In the genomic region with DNA sequence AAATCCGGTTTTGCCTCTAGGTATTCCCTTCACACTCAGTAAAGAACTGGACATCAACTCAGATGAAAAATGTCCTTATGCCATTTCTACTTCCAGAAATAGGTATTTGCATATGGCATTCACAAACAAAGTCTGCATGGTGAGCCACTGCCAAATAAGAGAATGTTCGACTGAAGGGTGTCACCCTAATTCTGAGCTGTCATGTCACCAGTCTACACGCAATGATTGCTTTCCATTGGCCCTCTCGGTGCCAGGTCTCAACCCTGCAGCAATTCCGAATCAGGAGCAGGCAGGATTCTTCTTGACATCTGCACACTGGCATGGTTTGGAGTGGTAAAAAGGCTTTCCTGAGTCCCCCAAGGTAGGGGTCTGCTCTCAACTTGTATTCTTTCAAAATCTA, we compare ENCODE assay signal across 12 mouse cellular contexts.
"Had no signal": no experiment of that assay in that cellular context is flagged by ENCODE, and none has a peak within 500 bp of the region (broad histone marks: within the 10 kb centered on the region; RNA-seq: fewer than 3 reads in every experiment).

No protein-coding gene starts in this region.

- H3K4me3 ChIP-seq: limb, embryonic 10.5 days; liver, embryonic 15.5 days; megakaryocyte, embryonic 14.5 days had no signal

- H3K4me1 ChIP-seq: limb, embryonic 10.5 days; liver, embryonic 15.5 days; megakaryocyte, embryonic 14.5 days had no signal

- H3K27ac ChIP-seq: kidney, postnatal 0 days; limb, embryonic 10.5 days; liver, embryonic 15.5 days had no signal

- DNase-seq: kidney, adult 9 months; kidney, postnatal 36 days; layer of hippocampus, adult 9-11 months; lung, embryonic 14.5 days; lung, postnatal 10 days; lung, postnatal 4 days; right cerebral cortex, postnatal 14 days; thymus, postnatal 4 days had no signal

- H3K27me3 ChIP-seq: liver, embryonic 15.5 days; megakaryocyte, embryonic 14.5 days had no signal
